Mouse (Mus musculus): ENCODE data around the gene Ggct.

GRCm38 (mm10) chr6:55003559-55003958 is 10.8 kb upstream of the Ggct start:
- no peak for TF ChIP-seq ZNF384 (IDR thresholded peaks at IDR 0.05; ENCODE audit: low read depth, low read length)
- no peak for TF ChIP-seq CHD2 (IDR thresholded peaks at IDR 0.05; ENCODE audit: low read depth, low read length)
- TF ChIP-seq ZC3H11A (IDR thresholded peaks at IDR 0.05; ENCODE audit: borderline replicate concordance, low read depth, low read length), result no peak

Data from ES-E14 (cell line).